Mouse (Mus musculus): ENCODE results near the gene Rptor.

DNA sequence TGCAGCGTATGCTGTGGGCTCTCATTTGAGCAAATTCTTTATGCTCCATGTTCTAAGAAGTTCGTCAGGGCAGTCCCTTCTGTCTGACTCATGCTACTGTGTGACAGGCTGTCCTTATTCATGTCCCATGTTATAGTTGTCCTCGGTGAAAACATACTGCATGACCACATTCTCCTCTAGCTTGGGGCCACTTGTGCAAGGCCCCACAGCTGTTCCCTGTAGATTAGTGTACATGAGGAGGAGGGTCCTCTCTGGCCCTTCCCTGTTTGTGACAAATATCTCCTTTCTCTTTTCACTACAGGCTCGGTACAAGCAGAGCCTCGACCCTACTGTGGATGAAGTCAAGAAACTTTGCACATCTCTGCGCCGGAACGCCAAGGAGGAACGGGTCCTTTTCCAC lies 122.0 kb downstream of the Rptor start:
- TF ChIP-seq CTCF (IDR thresholded peaks at IDR 0.05; ENCODE audit: borderline replicate concordance, insufficient read depth, low read depth, low read length) (no peak), POLR2A (IDR thresholded peaks at IDR 0.05; ENCODE audit: borderline replicate concordance, insufficient read depth, low read length) (no peak)
